21 mouse cellular contexts compared by ENCODE assay signal in the genomic region with DNA sequence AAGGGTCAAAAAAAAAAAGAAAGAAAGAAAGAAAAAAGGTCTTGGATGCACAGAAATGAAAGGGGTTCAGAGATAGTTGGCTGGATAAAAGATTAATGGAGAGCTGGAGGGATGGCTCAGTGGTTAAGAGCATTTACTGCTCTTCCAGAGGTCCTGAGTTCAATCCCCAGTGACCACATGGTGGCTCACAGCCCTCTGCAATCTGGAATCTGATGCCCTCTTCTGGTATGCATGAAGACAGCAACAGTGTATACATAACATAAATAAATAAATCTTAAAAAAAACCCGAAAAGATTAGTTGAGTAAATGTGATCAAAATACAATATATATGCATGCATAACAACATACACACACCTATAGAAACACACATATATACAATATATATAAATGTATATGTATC. TPM values are rescaled to one million over a fixed set of nuclear protein-coding genes. Genes with fewer than 3 reads are reported as not detected.
A peak's percentile ranks its signal among the peaks of the same experiment; 100 is the strongest.
DNase-seq lines count a peak whose midpoint lies in the region; ATAC-seq and TF ChIP-seq lines count a peak whose summit lies in the region.
"Had no signal": no experiment of that assay in that cellular context is flagged by ENCODE, and none has a peak within 500 bp of the region (broad histone marks: within the 10 kb centered on the region; RNA-seq: fewer than 3 reads in every experiment).

No protein-coding gene starts in this region.

- no peak overlapping the region for H3K9ac ChIP-seq in intestine, postnatal 0 days (ENCODE audit: low read depth, low read length)
- no peak overlapping the region for H3K9ac ChIP-seq in intestine, embryonic 16.5 days (ENCODE audit: low read depth, low read length)
- no peak overlapping the region for H3K9ac ChIP-seq in lung, postnatal 0 days (replicated peaks; ENCODE audit: low read depth)
- H3K9ac ChIP-seq in MEL (ENCODE audit: control insufficient read depth, low read depth, low read length, poor library complexity, severe bottlenecking), result no peak overlapping the region
- H3K9ac ChIP-seq: forebrain, embryonic 15.5 days; limb, embryonic 13.5 days; midbrain, embryonic 12.5 days had no signal

- no peak overlapping the region for H3K27ac ChIP-seq in intestine, postnatal 0 days (ENCODE audit: low read depth, low read length)
- H3K27ac ChIP-seq in intestine, embryonic 16.5 days (ENCODE audit: low read length), result no peak overlapping the region
- H3K27ac ChIP-seq in lung, postnatal 0 days (ENCODE audit: low read length), result no peak overlapping the region
- H3K27ac ChIP-seq in MEL (ENCODE audit: control insufficient read depth, low read depth, low read length), result no peak overlapping the region
- H3K27ac ChIP-seq: forebrain, embryonic 15.5 days; hindbrain, embryonic 10.5 days; limb, embryonic 13.5 days; midbrain, embryonic 12.5 days had no signal

- no peak overlapping the region for H3K4me3 ChIP-seq in intestine, postnatal 0 days (ENCODE audit: low read depth, low read length)
- no peak overlapping the region for H3K4me3 ChIP-seq in intestine, embryonic 16.5 days (ENCODE audit: low read length)
- H3K4me3 ChIP-seq in lung, postnatal 0 days (ENCODE audit: low read depth, low read length), result no peak overlapping the region
- H3K4me3 ChIP-seq in MEL (ENCODE audit: control insufficient read depth in 1 of 2, insufficient read depth in 1 of 2, low read depth in 2 of 2, low read length in 2 of 2), result no peak overlapping the region
- H3K4me3 ChIP-seq: erythroblast, embryonic 14.5 days; forebrain, embryonic 15.5 days; hindbrain, embryonic 10.5 days; limb, embryonic 13.5 days; midbrain, embryonic 12.5 days had no signal

- no peak for TF ChIP-seq RAD21 in MEL (IDR thresholded peaks at IDR 0.05; ENCODE audit: low read depth, low read length)

- DNase-seq in lung, postnatal 0 days (ENCODE audit: low spot score), result no peak
- DNase-seq in lung, postnatal 36 days, result no peak
- DNase-seq in MEL (ENCODE audit: low read depth, low spot score), result no peak
- no peak for DNase-seq in c-Kit-positive CD71-positive TER-119-positive erythroid progenitor cells, embryonic 14.5 days (ENCODE audit: low spot score)
- no peak for DNase-seq in urinary bladder, postnatal 10 days (ENCODE audit: low spot score)
- DNase-seq: adrenal gland, adult 2 months; cerebellum, adult 18-20 months; kidney, postnatal 10 days; layer of hippocampus, adult 9-11 months; lung, adult 2 months; right cerebral cortex, postnatal 4 days; thymus, postnatal 4 days had no signal

- ATAC-seq in intestine, postnatal 0 days, result no peak
- no peak for ATAC-seq in intestine, embryonic 16.5 days
- no peak for ATAC-seq in lung, postnatal 0 days
- ATAC-seq: forebrain, embryonic 15.5 days had no signal

- H3K4me1 ChIP-seq in intestine, postnatal 0 days (replicated peaks; ENCODE audit: control insufficient read depth, insufficient read depth, low read length), result no peaks in the 10 kb centered on the region
- no peaks in the 10 kb centered on the region for H3K4me1 ChIP-seq in intestine, embryonic 16.5 days (ENCODE audit: control insufficient read depth, insufficient read depth, low read length)
- 0 out of 2 replicates have a peak, but pooled peaks cover 3% of the 10 kb centered on the region for H3K4me1 ChIP-seq in lung, postnatal 0 days (ENCODE audit: insufficient read depth, low read depth, low read length)
- no peaks in the 10 kb centered on the region for H3K4me1 ChIP-seq in MEL (ENCODE audit: control insufficient read depth in 1 of 2, insufficient read depth in 2 of 2, low read length in 2 of 2)
- H3K4me1 ChIP-seq: forebrain, embryonic 15.5 days; hindbrain, embryonic 10.5 days; midbrain, embryonic 12.5 days had no signal

- no peaks in the 10 kb centered on the region for H3K79me2 ChIP-seq in MEL (ENCODE audit: control insufficient read depth, insufficient read depth, low read length, poor library complexity)

- H3K27me3 ChIP-seq in intestine, postnatal 0 days (replicated peaks; ENCODE audit: control insufficient read depth, insufficient read depth, low read length), result no peaks in the 10 kb centered on the region
- no peaks in the 10 kb centered on the region for H3K27me3 ChIP-seq in intestine, embryonic 16.5 days (replicated peaks; ENCODE audit: control insufficient read depth, insufficient read depth, low read length)
- H3K27me3 ChIP-seq in lung, postnatal 0 days (replicated peaks; ENCODE audit: insufficient read depth, low read length), result no peaks in the 10 kb centered on the region
- H3K27me3 ChIP-seq in MEL (ENCODE audit: control insufficient read depth in 1 of 2, insufficient read depth in 2 of 2, low read length in 2 of 2), result no peaks in the 10 kb centered on the region; a peak in 1 of 4 replicates
- H3K27me3 ChIP-seq: forebrain, embryonic 15.5 days; limb, embryonic 13.5 days; midbrain, embryonic 12.5 days had no signal

- TF ChIP-seq CTCF in intestine, postnatal 0 days (IDR thresholded peaks at IDR 0.05; ENCODE audit: low read depth), result peak; percentile 58
- TF ChIP-seq CTCF in lung, postnatal 0 days (IDR thresholded peaks at IDR 0.05), result peak; percentile 52
- peak in 1 of 3 experiments; percentile 33; a peak in 2 of 6 replicates for TF ChIP-seq CTCF in MEL (IDR thresholded peaks at IDR 0.05 in 2 of 3, conservative IDR thresholded peaks at IDR 0.05 in 1 of 3; ENCODE audit: control insufficient read depth in 1 of 3, insufficient read depth in 1 of 3, low read depth in 2 of 3, low read length in 3 of 3, poor library complexity in 1 of 3, severe bottlenecking in 1 of 3)

- no peak for TF ChIP-seq EP300 in lung, postnatal 0 days (IDR thresholded peaks at IDR 0.05)
- no peak for TF ChIP-seq EP300 in MEL (IDR thresholded peaks at IDR 0.05; ENCODE audit: low read depth in 1 of 2, low read length in 2 of 2)

- no peaks in the 10 kb centered on the region for H3K9me3 ChIP-seq in intestine, postnatal 0 days (ENCODE audit: control insufficient read depth)
- H3K9me3 ChIP-seq in intestine, embryonic 16.5 days (ENCODE audit: control insufficient read depth, low read length), result no peaks in the 10 kb centered on the region
- H3K9me3 ChIP-seq in lung, postnatal 0 days (ENCODE audit: low read length), result no peaks in the 10 kb centered on the region
- no peaks in the 10 kb centered on the region for H3K9me3 ChIP-seq in MEL (replicated peaks; ENCODE audit: insufficient read depth, low read length)
- H3K9me3 ChIP-seq: forebrain, embryonic 15.5 days; hindbrain, embryonic 10.5 days; limb, embryonic 13.5 days; midbrain, embryonic 12.5 days had no signal

- H3K36me3 ChIP-seq in intestine, postnatal 0 days (ENCODE audit: control insufficient read depth, insufficient read depth), result no peaks in the 10 kb centered on the region
- peaks cover 4% of the 10 kb centered on the region; the same call in 1 of the 2 replicates for H3K36me3 ChIP-seq in intestine, embryonic 16.5 days (ENCODE audit: control insufficient read depth, insufficient read depth, low read length)
- peaks cover 30% of the 10 kb centered on the region; the same call in 1 of the 2 replicates for H3K36me3 ChIP-seq in lung, postnatal 0 days (ENCODE audit: insufficient read depth, low read length)
- H3K36me3 ChIP-seq in MEL (ENCODE audit: control insufficient read depth in 1 of 2, insufficient read depth in 2 of 2, low read length in 2 of 2), result no peaks in the 10 kb centered on the region
- H3K36me3 ChIP-seq: forebrain, embryonic 15.5 days had no signal

- H3K4me2 ChIP-seq in intestine, postnatal 0 days (replicated peaks; ENCODE audit: low read depth), result no peak overlapping the region
- H3K4me2 ChIP-seq in intestine, embryonic 16.5 days (ENCODE audit: low read depth, low read length), result no peak overlapping the region
- no peak overlapping the region for H3K4me2 ChIP-seq in lung, postnatal 0 days (replicated peaks; ENCODE audit: low read depth, low read length)
- H3K4me2 ChIP-seq: forebrain, embryonic 15.5 days; limb, embryonic 13.5 days; midbrain, embryonic 12.5 days had no signal

- no peak for TF ChIP-seq POLR2A in MEL (IDR thresholded peaks at IDR 0.05; ENCODE audit: control insufficient read depth in 1 of 2, insufficient read depth in 1 of 2, low read depth in 1 of 2, low read length in 2 of 2, poor library complexity in 1 of 2)

- 68% methylated on average over 1 of the region's 1 CpGs for WGBS in intestine, postnatal 0 days
- WGBS in intestine, embryonic 16.5 days, result 67% methylated on average over 1 of the region's 1 CpGs
- 58% methylated on average over 1 of the region's 1 CpGs for WGBS in lung, postnatal 0 days

TF ChIP-seq in MEL, 35 proteins besides CTCF, POLR2A, EP300 and RAD21:
- TF ChIP-seq TBP (IDR thresholded peaks at IDR 0.05; ENCODE audit: low read depth, low read length) (no peak), SMC3 (IDR thresholded peaks at IDR 0.05; ENCODE audit: low read depth, low read length) (peak; percentile 13; the same call in 1 of the 2 replicates)

RNA-seq across cellular contexts. Expression of a gene that starts 18.7 kb away (rescaled TPM):
- polyA plus RNA-seq in intestine, postnatal 0 days (2015; fragmentation: Nextera tagmentation; extraction: Ambion mirVana), result 22.4 and 24.6 TPM in 2 replicates
- 29.3 and 35.2 TPM in 2 replicates for polyA plus RNA-seq in intestine, embryonic 16.5 days (2015; fragmentation: Nextera tagmentation; extraction: Ambion mirVana)
- 21.3 and 21.7 TPM in 2 replicates for polyA plus RNA-seq in lung, postnatal 0 days (2015; fragmentation: Nextera tagmentation; extraction: Ambion mirVana)
- 8.3 and 9.5 TPM in 2 replicates for total RNA-seq in MEL (2012; rRNA removed)
- polyA plus RNA-seq in MEL (2012; ENCODE audit: insufficient read depth in 1 of 2, insufficient read length in 2 of 2, low read depth in 1 of 2, low replicate concordance in 2 of 2, missing spikeins in 1 of 2), result 10 to 100 TPM in 1 of 2 experiments, not detected in 1; 11.1 TPM

RNA-seq across cellular contexts. Expression of a gene that starts 37.0 kb away (rescaled TPM):
- 10.7 and 13.7 TPM in 2 replicates for polyA plus RNA-seq in intestine, postnatal 0 days (2015; fragmentation: Nextera tagmentation; extraction: Ambion mirVana)
- polyA plus RNA-seq in intestine, embryonic 16.5 days (2015; fragmentation: Nextera tagmentation; extraction: Ambion mirVana), result 21.0 and 24.7 TPM in 2 replicates
- polyA plus RNA-seq in lung, postnatal 0 days (2015; fragmentation: Nextera tagmentation; extraction: Ambion mirVana), result 0.53 and 0.76 TPM in 2 replicates
- not detected in 2 replicates for total RNA-seq in MEL (2012; rRNA removed)
- polyA plus RNA-seq in MEL (2012; ENCODE audit: insufficient read depth in 1 of 2, insufficient read length in 2 of 2, low read depth in 1 of 2, low replicate concordance in 2 of 2, missing spikeins in 1 of 2), result not detected
- total RNA-seq: common myeloid progenitor, adult 5-6 weeks; granulocyte monocyte progenitor cell, adult 5-6 weeks had no signal
